Mouse (Mus musculus) A20 (cell line): Measurements from ENCODE around the gene Nploc4.

ENCODE experiments used
- DNase-seq: peaks from one replicate; pipeline ENCODE4 v3.0.0-alpha.2; 2011; ENCODE audit warnings: low read depth, low spot score

The Nploc4 gene

GRCm38 (mm10) chr11:120437152-120437856 lies at the start of gene Nploc4:
TSS of gene Nploc4 (minus strand) at chr11:120437708.
- peak; percentile 91 for DNase-seq

GRCm38 (mm10) chr11:120485251-120485650 lies 47.7 kb upstream of the Nploc4 start:
- DNase-seq: no peak

GRCm38 (mm10) chr11:120484265-120484981 lies 46.9 kb upstream of the Nploc4 start, which contains the start of gene Mrpl12:
TSS of gene Mrpl12 (plus strand) at chr11:120484613.
- peak; percentile 94 for DNase-seq

- no peak for DNase-seq
Observed at GRCm38 (mm10) chr11:120483448-120483934, 46.0 kb upstream of the Nploc4 start.

GRCm38 (mm10) chr11:120472052-120472451 lies 34.5 kb upstream of the Nploc4 start:
- DNase-seq: no peak

GRCm38 (mm10) chr11:120467736-120468092 lies 30.2 kb upstream of the Nploc4 start:
- no peak for DNase-seq

- DNase-seq: peak; percentile 99
Observed at GRCm38 (mm10) chr11:120467051-120467735, 29.7 kb upstream of the Nploc4 start, which contains the start of gene Arl16. TSS of gene Arl16 (minus strand) at chr11:120467607.

- DNase-seq: no peak
Observed at GRCm38 (mm10) chr11:120465521-120465920, 28.0 kb upstream of the Nploc4 start.

- no peak for DNase-seq
Observed at GRCm38 (mm10) chr11:120464365-120464764, 26.9 kb upstream of the Nploc4 start.

GRCm38 (mm10) chr11:120463536-120463935 lies 26.0 kb upstream of the Nploc4 start:
- no peak for DNase-seq

GRCm38 (mm10) chr11:120458847-120459597 lies 21.5 kb upstream of the Nploc4 start:
- peak; percentile 37 for DNase-seq

- DNase-seq: peak; percentile 91
Observed at GRCm38 (mm10) chr11:120457772-120458751, 20.6 kb upstream of the Nploc4 start, which contains the start of the genes Oxld1 and Ccdc137. TSS of gene Oxld1 (minus strand) at chr11:120458068. TSS of gene Ccdc137 (plus strand) at chr11:120458115.

- DNase-seq: no peak
Observed at GRCm38 (mm10) chr11:120457370-120457769, 19.9 kb upstream of the Nploc4 start.

GRCm38 (mm10) chr11:120455413-120455812 lies 17.9 kb upstream of the Nploc4 start:
- no peak for DNase-seq

GRCm38 (mm10) chr11:120454965-120455364 lies 17.5 kb upstream of the Nploc4 start:
- no peak for DNase-seq

- no peak for DNase-seq
Observed at GRCm38 (mm10) chr11:120453306-120453705, 15.8 kb upstream of the Nploc4 start, which contains the start of gene Pde6g. TSS of gene Pde6g (minus strand) at chr11:120453500.

- DNase-seq: no peak
Observed at GRCm38 (mm10) chr11:120452246-120452645, 14.7 kb upstream of the Nploc4 start.

GRCm38 (mm10) chr11:120447179-120447578 lies 9.7 kb upstream of the Nploc4 start:
- DNase-seq: no peak

GRCm38 (mm10) chr11:120445475-120445874 lies 8.0 kb upstream of the Nploc4 start:
- no peak for DNase-seq

GRCm38 (mm10) chr11:120444106-120444505 lies 6.6 kb upstream of the Nploc4 start:
- DNase-seq: no peak
